Mouse (Mus musculus): Measurements from ENCODE around the gene Usp36.

Gene Usp36

DNA sequence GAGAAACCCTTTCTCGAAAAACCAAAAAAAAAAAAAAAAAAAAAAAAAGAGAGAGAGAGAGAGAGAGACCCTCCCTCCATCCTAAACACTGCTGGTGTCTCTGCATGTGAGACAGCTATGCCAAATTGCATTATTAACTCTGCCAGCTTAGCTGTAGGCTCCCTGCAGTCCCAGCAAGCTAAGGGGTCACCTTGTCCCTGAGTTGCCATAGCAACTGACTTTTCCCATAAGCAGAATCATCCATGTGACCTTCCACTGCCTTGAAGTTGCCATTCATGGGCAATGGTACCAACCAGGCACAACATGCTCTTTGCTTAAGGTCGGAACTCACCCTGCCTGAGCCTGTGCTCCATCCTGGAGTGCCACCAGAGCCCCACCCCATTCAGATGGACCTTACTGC, 5.0 kb upstream of the Usp36 start:
- peak; percentile 26 for DNase-seq

DNA sequence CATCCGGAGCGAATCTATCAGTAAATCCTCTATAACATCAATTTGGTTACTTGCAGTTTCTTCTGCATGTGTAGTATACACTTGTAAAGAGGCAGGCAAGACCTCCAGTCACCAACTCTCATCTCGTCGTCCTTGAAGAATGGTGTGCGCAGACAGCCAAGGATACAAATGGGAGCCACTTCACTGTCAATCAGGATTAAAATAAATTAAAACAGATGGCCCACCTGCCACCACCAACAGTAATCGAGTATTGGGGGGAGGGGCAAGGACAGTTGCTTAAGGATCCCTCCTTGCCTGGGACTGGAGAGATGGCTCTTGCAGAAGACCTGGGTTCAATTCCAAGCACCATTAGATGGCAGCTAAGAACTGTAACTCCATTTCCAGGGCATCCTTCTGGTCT, 2.6 kb upstream of the Usp36 start:
- DNase-seq, result peak; percentile 39

DNA sequence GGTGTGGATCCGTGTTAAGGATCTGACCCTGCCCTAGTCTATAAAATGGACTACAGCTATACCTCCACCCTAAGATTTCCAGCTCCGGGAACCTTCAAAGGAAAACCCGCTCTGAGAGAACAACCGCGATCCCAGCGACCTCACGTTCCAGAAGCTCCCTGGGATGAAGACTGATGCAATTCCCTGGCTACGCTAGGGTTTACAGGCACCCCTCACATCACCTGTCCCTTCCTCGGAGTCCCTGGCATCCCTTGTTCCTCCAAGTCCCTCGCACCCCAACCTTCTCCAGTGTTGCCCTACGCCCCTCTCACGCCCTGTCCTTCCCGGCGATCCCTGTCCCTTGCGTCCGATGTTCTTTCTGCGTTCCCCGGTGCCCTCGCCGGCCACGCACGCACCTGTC, 482 bp downstream of the Usp36 start:
- no peak for DNase-seq

DNA sequence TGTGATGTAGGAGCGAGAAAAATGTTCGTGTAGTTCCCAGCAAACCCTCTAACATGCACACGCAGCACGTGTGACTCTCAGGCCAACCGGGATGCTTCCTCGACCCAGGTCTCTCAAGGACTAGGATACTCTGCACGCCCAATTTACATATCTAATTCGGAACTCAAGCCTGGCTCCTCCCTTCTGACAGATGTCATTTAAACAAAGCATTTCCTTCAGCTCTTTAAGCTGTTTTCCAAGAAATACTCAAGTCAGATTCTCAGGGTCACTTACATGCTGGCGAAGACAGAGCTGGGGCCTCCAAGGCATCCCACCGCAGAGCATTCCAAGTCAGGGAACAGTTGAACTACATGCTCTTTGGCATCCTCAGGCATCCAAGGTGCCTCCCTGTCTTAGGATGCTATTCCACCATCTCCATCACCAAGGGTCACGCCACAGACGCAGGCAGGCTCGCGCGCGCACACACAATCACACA, 970 bp downstream of the Usp36 start:
- DNase-seq, result peak; percentile 30

DNA sequence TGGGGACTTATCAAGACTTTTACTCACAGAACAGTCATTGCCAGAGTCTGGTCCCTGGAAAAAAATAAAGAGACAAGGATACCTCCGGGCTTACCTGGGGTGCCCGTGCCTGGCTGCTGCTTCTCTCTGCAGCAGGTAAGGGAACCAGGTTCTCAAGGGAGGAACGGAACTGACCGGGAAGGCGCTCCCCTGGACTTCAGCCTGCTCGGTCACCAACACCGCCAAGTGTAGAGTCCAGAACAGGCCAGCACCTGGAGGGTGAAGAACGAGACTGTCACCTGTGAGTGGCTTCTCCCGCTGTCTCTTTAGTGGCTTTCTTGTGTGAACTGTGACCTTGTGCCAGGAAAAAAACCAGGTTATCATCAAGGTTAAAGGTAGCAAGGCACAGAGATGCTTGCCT, 2.5 kb downstream of the Usp36 start:
- DNase-seq, result no peak

DNA sequence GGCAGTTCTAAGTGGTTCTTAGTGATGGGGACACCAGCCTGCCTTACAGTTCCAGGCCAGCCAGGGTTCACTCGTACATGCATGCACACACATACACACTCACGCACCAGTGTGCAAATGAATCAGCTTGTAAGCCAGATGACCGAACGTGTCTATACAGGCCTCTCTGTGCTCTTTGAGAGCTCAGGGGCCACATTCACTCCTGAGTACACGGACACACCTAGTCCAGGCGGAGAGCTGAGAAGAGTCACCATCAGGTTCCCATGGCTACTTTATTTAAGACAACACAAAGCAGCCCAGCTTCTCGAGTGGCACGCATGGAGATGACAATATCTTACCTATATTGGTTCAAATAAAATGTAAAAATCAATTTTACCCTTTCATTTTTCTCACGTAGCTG, 3.6 kb downstream of the Usp36 start:
- DNase-seq, result no peak

DNA sequence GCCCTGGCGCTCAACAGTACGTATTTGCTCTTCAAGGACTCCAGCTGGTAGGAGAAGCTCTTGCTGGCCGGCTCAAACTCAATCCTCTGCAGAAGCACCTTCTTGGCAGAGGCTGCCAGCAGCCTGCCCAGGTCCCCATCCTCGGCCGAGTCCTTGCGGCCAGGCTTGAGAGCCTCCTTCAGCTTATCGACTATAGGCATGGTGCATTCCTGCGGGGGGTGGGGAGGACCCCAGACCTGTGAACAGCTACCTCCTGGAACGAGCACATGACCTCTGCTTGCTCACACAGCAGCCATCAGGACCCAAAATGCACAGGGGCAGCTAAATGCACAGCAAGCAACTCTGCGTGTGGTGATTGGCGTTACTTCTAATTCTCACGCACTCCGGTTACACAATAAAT, 4.3 kb downstream of the Usp36 start:
- no peak for DNase-seq

DNA sequence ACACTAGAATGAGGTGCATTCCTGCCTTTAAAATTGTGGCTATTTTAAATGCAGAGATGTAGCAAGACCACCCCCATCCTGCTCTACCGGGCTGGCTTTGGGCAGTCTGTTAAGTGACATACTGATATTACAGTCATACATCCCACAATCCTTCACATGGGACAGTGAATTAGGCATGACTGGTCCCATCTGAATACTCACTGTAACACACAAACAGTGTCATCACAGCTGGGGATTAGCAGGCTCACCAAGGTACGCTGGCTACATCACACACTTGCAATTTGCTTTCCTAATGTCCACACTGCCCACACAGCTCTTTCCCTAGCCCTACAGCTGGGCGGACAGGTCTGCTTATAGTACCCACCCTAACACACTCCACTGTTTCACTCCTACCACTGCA, 9.8 kb downstream of the Usp36 start:
- no peak for DNase-seq

DNA sequence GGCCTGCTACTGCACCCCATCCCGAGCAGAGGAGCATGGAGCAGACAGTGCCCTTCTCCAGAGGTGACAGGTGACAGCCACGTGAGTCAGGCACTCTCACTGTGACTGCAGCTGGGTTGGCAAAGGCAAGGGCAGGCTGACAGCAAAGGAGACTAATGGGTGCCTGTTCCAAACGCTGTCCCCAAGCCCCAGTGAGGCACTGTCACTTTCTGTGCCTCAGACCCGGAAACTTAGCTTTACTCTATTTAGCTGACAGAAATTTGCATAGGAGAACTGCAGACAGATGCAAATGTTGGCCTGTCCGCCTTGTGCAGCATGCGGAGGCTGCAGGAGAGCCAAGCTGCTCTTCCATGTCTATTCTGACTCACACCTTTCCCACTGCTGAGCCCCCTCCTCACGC, 13.7 kb downstream of the Usp36 start:
- DNase-seq, result no peak

DNA sequence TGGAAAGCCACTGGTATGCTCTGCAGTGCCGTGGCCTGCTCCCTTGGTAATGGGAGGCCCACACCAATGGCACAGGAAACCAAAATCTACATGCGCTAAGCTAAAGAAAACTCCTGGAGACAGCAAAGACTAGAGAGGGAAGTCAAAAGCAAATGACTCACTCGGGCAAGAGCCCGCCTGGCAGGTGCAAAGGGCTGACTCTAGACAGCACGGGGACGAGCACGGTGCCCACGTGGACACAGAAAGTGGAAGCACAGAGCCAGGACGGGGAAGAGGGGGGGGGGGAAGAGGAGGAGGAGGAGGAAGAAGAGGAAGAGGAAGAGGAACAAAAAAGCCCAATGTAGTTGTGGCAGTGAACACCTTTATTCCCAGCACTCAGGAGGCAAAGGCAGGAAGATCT, 15.0 kb downstream of the Usp36 start:
- DNase-seq, result no peak

DNA sequence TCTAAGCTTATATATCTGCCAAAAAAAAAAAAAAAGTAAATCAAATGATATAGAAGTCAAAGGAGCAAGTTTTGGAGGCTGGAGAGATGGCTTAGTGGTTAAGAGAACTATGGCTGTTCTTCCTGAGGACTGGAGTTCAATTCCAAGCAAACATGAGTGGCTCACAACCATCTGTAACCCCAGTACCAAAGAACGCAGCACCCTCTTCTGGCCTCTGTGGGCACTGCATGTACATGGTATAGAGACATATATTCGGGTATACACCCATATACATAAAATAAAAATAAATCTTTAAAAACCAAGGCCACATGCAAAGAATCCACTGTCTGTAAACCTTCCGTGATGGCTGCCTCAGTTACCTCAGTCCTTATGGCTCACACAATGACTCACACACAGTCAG, 20.2 kb downstream of the Usp36 start:
- DNase-seq, result no peak

DNA sequence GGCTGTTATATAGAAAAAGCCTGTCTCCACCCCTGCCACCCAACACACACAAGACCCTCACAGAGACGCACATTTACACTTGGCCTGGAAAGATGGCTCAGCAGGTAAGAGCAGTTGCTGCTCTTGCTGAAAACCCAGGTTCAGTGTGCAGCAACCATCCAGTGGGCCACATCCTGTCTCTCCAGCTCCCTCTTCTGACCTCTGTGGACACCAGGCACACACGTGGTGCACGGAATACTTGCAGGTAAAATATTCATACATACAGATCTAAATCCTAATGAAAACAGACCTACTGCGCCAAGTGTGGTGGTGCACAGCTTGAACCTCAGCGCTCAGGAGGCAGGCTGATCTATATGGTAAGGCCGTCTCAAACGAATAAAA, 23.4 kb downstream of the Usp36 start:
- no peak for DNase-seq

DNA sequence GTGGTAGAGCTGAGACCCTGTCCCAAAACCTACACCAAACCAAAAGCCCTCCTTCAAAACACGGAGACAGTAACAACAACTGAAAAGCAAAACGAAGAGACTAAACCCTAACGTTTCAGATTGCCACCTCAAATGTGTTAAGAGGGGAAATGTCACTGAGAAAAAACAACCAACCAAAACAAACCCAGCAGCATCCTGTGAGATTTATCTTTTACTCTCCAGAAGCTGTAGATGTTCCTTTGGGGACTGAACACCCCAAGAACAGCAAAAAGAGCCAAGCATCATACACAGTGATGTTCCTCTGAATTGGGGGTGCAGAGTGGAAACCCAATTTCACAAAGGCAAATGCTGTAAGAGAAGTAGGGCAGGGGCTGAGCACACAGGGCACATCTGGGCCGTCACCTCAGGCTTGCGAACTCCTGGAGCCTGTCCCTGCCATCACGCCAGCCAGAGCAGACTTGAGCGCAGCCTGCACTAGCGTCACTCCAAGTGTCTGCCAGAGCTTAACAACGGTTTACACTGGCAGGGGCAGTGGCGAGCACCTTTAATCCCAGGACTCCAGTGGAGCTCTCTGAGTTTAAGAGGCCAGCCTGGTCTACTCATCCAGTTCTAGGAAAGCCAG, 23.9 kb downstream of the Usp36 start:
- DNase-seq, result no peak

DNA sequence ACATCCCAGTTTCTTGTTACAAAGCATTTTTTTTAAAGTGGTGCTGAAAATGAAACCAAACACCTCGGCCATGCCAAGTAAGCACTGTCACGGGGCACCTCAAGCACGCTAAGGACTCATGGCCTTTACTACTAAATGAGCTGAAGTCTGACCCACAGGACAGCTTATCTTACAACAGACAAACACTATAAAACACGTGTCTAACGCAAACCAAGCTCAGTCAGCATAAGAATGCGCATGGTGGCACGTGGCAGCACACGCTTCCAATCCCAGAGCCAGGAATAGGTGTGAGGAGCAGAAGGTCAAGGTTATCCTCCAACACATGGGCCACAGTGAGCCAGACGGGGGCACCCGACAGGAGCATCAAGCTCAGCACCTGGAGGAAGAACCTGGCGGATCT, 24.4 kb downstream of the Usp36 start:
- no peak for DNase-seq

DNA sequence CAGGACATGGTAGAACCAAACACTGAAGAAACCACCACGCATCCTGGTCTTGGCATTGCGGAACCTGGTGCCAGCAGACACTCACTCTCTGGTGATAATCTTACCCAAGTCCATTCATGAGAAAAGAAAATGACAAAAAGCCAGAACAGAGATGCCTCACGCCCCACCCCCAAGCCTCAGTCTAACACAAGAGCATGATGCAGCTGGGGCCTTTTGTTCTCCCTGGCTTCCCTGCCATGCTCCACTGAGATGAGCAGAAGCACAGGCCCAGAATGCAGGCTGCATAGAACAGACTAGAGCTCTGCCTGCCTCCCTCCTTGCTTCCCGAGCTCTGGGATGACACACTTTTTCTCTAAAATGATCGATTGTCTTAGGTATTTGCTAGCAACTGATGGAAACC, 26.9 kb downstream of the Usp36 start:
- no peak for DNase-seq

DNA sequence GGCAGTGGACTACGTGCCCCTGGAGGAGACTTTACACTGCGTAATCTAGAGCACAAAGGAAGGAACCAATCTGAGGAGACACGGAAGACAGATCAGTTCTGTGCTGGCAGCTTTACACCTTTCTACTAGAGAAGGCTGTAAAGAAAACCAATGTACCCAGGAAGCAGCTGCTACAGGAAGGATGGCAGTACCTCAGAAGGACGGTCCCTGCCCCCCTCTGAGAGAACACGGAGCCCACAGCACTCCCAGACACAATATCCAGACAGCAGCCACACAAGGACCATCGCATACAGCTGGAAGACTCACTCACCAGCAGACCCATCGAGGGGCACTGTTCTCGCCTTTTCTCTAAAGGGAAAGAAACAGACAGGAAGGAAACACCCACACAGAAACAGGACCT, 30.0 kb downstream of the Usp36 start:
- DNase-seq, result no peak

DNA sequence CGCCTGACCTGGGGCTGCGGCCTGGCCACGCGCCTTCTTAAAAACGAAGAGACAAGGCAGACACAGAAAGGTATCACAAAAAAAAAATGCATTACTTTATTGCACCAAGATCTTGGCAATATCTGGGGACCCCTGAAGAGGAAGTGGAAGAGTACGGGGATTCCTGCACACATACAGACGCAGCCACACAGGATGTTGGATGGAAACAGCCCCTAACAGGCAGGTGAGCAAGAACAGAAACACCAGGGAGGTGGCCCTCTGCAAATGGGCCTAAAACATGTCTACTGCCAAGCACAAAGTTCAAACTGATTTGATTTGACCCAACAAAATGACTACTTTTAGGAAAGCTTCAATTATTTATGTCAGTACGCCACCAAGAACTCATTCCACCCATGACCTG, 30.5 kb downstream of the Usp36 start:
- no peak for DNase-seq

DNA sequence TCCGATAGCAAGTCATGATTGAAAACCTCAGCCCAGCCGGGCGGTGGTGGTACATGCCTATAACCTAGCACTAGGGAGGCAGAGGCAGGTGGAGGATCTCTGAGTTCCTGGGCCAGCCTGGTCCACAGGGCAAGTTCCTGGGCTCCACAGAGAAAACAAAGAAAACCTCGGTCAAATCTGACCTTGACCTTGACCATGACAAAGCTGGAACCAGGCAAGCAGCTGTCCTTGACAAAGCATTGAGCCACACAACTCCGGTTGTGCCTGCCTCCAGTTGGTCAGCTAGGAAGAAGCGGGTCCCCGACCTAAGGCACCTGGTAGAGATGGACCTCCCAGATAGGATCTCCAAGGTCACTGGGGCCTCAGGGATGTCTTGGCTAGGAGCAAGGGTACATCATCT, 33.7 kb downstream of the Usp36 start:
- no peak for DNase-seq

DNA sequence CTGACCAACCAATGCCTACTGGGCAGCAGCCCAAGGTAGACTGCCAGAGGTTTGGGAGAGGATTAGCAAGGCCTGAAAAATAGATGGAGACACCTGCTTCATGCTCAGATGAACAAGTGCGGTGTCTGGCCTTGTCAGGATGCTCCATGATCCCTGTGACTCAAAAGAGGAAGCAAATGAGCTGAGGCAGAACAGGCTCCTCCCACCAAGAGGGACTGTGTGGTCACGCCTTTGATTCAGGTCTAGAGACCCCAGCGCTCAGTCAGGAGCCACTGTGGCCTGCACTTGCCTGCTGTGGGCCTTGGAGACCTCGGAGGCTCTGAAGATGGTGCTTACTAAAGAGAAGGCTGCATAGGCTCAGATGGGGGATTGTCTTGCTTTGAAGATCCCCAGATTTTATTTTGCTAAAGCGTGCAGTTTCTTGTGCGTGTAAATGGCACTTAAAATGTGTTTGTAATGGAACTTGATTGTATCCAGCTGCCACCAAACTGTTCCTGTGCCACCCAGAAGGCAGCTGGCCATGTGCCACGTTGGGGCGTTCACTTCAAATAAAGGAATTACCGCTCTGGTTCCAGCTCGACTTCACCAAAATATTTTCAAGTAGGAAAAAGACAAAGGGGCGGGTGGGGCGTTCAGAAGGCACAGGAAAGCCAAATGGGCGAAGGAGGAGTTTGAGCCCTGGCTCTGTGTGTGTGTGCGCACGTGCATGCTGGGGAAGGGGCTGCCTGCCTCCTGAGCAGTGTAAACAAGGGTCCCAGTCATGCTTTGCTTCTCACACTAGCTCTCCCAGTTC, 35.7 kb downstream of the Usp36 start:
- DNase-seq, result peak; percentile 47

DNA sequence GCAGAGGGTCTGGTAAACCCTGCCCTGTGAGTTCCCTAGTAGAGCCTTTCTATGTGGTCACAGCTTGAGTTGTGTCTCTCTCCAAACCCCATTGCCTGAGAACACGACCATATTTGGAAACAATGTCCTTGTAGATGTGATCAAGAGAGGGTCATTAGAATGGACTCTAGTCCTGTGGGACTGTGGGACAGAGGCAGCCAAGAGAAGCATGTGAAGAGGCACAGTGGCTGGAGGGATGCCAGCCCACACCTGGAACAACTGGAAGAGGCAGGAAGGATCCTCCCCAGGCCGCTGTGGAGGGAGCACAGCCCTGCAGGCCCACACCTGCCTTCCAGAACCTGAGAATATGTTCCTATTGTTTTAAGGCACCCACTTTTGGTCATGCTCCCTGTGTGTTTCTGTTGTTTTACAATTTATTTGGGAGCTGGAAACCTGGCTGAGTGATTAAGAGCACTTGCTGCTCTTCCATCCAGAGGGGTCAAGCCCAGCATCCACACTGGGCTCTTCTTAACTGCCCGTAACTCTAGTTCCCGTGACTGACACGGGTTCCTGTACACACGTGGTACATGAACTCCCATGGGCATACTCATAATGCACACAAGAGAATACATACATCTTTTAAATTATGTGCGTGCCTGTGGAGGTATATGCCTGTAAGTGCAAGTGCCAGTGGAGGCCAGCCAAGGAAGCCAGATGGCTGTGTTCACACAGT, 36.4 kb downstream of the Usp36 start:
- no peak for DNase-seq

DNA sequence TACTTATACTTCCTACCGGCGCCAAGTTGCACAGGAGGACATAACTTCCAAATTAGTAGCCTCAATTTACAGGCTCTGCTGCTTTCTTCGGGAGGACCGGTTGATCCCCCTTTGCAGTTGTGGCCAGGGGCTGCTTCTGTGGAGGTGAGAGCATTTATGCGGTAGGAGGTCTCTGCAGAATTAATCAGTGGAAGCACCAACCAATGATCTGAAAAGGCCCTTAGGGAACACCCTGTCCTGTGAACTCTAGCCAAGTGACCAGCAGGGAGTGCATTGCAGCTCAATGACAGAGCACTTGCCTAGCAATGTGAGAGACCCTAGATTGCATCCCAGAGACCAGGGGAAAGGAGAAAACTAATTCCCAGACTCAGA, 41.0 kb downstream of the Usp36 start:
- DNase-seq, result no peak

DNA sequence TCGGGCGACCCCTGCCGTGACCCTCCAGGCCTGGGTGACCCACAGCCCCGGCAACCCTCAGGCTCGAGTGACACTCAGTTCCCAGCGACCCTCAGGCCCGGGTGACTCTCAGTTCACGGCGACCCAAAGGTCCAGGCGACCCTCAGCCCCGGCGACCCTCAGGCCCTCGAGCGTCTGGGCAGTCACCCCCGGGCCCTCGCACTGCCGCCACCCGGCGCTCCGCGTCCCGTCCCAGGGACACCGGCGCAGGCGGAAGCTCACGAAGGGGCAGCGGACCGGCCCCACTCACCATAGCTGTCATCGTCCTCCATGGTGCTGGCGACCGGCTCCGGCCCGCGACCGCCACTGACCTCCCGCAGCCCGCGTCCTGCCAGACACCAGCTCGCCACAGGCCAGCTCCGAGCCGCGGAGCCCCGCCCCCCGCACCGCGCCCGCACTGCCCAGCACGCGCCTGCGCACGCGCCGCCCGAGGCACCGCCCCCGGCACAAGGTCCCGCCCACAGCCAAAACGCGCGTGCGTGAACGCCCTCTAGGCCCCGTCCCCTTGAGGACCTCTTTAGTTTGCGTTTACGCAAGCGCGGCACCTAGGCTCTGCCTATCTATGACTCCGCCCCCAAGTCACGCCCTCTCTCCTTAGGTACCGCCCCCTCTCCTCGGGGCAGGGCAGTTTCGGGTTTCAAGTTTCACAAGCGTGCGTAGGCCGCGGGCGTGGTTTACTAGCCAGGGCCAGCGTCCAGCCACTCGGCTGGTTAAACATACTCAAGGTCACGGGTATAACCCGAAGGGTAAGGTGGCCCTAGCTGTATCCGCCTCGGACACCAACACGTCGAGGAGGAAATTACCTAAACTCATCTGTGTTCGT, 41.7 kb downstream of the Usp36 start, which contains the start of gene Cyth1:
Gene Cyth1 (minus strand): TSS at position 443 of the 862 bp plus-strand sequence.
- DNase-seq, result peak; percentile 98
